Mouse (Mus musculus) liver, adult 2 months (tissue): ENCODE measurements around the gene Mis18a.

ENCODE experiments used
- CTCF ChIP-seq: fragments of 200-500 bp; IDR thresholded peaks from 2 replicates; pipeline ENCODE4 v1.5.1; 2011; ENCODE audit warnings: low read depth, low read length, control low read depth
- POLR2A ChIP-seq: fragments of 200-500 bp; IDR thresholded peaks from 2 replicates; pipeline ENCODE4 v1.6.1; 2011; ENCODE audit warnings: low read length, control low read depth; ENCODE audit not compliant: insufficient read depth; ENCODE audit errors: extremely low read depth

- no peak for TF ChIP-seq POLR2A
- TF ChIP-seq CTCF = no peak
These were observed 23.6 kb downstream of the Mis18a start for GRCm38 (mm10) chr16:90703646-90704045.
